Mouse (Mus musculus) MEL (cell line): ENCODE measurements around the gene Xpnpep2. TPM values are rescaled to one million over a fixed set of nuclear protein-coding genes. Genes with fewer than 3 reads are reported as not detected.

Experiments
- DNase-seq: peaks from one replicate; pipeline ENCODE4 v3.0.0; 2011; ENCODE audit warnings: low read depth, low spot score
- H3K27ac ChIP-seq: 2 replicates; pipeline ENCODE4 v1.5.1; 2012; ENCODE audit warnings: low read depth, mild to moderate bottlenecking, control low read depth, low read length, moderate library complexity; ENCODE audit not compliant: control insufficient read depth
- H3K27me3 ChIP-seq, 2 experiments: fragments of 150-350 bp in 1 of 2; sonication (generic) in 1 of 2; 2 replicates each; pipeline ENCODE4 v1.6.1; 2012; ENCODE audit warnings: low read length in 2 of 2, mild to moderate bottlenecking in 2 of 2, improper control_type of control experiment in 1 of 2, moderate library complexity in 1 of 2; ENCODE audit not compliant: insufficient read depth in 2 of 2, control insufficient read depth in 1 of 2
- H3K36me3 ChIP-seq, 2 experiments: 2 replicates each; pipeline ENCODE4 v1.6.1; 2012 to 2014; ENCODE audit warnings: low read length in 2 of 2, improper control_type of control experiment in 1 of 2, inconsistent platforms in 1 of 2, mild to moderate bottlenecking in 1 of 2; ENCODE audit not compliant: insufficient read depth in 2 of 2, control insufficient read depth in 1 of 2
- H3K4me1 ChIP-seq, 2 experiments: fragments of 150-350 bp in 1 of 2; sonication (generic) in 1 of 2; 2 replicates each; pipeline ENCODE4 v1.6.1; 2012; ENCODE audit warnings: low read length in 2 of 2, improper control_type of control experiment in 1 of 2, mild to moderate bottlenecking in 1 of 2; ENCODE audit not compliant: insufficient read depth in 2 of 2, control insufficient read depth in 1 of 2
- H3K4me3 ChIP-seq, 2 experiments: fragments of 150-350 bp in 1 of 2; sonication (generic) in 1 of 2; 2 replicates each; pipeline ENCODE4 v1.5.1; 2012; ENCODE audit warnings: low read depth in 2 of 2, low read length in 2 of 2, mild to moderate bottlenecking in 2 of 2, moderate library complexity in 2 of 2, control low read depth in 1 of 2, improper control_type of control experiment in 1 of 2; ENCODE audit not compliant: control insufficient read depth in 1 of 2, insufficient read depth in 1 of 2
- H3K79me2 ChIP-seq: 2 replicates; pipeline ENCODE4 v1.6.1; 2012; ENCODE audit warnings: mild to moderate bottlenecking, low read length, moderate library complexity; ENCODE audit not compliant: control insufficient read depth, poor library complexity, insufficient read depth
- H3K9ac ChIP-seq: 2 replicates; pipeline ENCODE4 v1.6.1; 2012; ENCODE audit warnings: low read depth, mild to moderate bottlenecking, control low read depth, low read length, moderate library complexity; ENCODE audit not compliant: control insufficient read depth, poor library complexity, severe bottlenecking
- H3K9me3 ChIP-seq: fragments of 150-350 bp; sonication (generic); replicated peaks from 2 replicates; pipeline ENCODE4 v1.6.1; 2012; ENCODE audit warnings: mild to moderate bottlenecking, low read length, improper control_type of control experiment, moderate library complexity; ENCODE audit not compliant: insufficient read depth
- CTCF ChIP-seq, 3 experiments: IDR thresholded peaks in 2 of 3; conservative IDR thresholded peaks in 1 of 3; 2 replicates each; pipeline ENCODE4 v1.5.1; 2011 to 2012; ENCODE audit warnings: low read length in 3 of 3, low read depth in 2 of 3, mild to moderate bottlenecking in 2 of 3, improper control_type of control experiment in 1 of 3, inconsistent platforms in 1 of 3, mixed read lengths in 1 of 3, moderate library complexity in 1 of 3; ENCODE audit not compliant: control insufficient read depth in 1 of 3, insufficient read depth in 1 of 3, poor library complexity in 1 of 3, severe bottlenecking in 1 of 3
- ELF1 ChIP-seq: IDR thresholded peaks from 2 replicates; pipeline ENCODE4 v1.6.1; 2014; ENCODE audit warnings: low read depth, mild to moderate bottlenecking, inconsistent platforms, low read length, improper control_type of control experiment, moderate library complexity
- EP300 ChIP-seq, 2 experiments: IDR thresholded peaks; 2 replicates each; pipeline ENCODE4 v1.6.1; 2011; ENCODE audit warnings: improper control_type of control experiment in 2 of 2, low read length in 2 of 2, low read depth in 1 of 2, mild to moderate bottlenecking in 1 of 2
- ETS1 ChIP-seq: IDR thresholded peaks from 2 replicates; pipeline ENCODE4 v1.6.1; 2012; ENCODE audit warnings: low read depth, mild to moderate bottlenecking, inconsistent platforms, low read length, improper control_type of control experiment, moderate library complexity
- GABPA ChIP-seq: IDR thresholded peaks from 2 replicates; pipeline ENCODE4 v1.6.1; 2012; ENCODE audit warnings: low read depth, mild to moderate bottlenecking, inconsistent platforms, low read length, improper control_type of control experiment, moderate library complexity
- GATA1 ChIP-seq: IDR thresholded peaks from 2 replicates; pipeline ENCODE4 v1.6.1; 2011; ENCODE audit warnings: low read depth, low read length, improper control_type of control experiment
- KAT2A ChIP-seq: conservative IDR thresholded peaks from 2 replicates; pipeline ENCODE4 v1.6.1; 2012; ENCODE audit warnings: low read depth, low read length, improper control_type of control experiment, inconsistent platforms
- MEF2A ChIP-seq: IDR thresholded peaks from 2 replicates; pipeline ENCODE4 v1.6.1; 2014; ENCODE audit warnings: low read depth, mild to moderate bottlenecking, inconsistent platforms, low read length, improper control_type of control experiment; ENCODE audit not compliant: poor library complexity, insufficient replicate concordance, severe bottlenecking; ENCODE audit errors: extremely low read depth
- MYB ChIP-seq: IDR thresholded peaks from 2 replicates; pipeline ENCODE4 v1.6.1; 2011; ENCODE audit warnings: mild to moderate bottlenecking, low read depth, low read length, improper control_type of control experiment
- NELFE ChIP-seq: IDR thresholded peaks from 2 replicates; pipeline ENCODE4 v1.6.1; 2011; ENCODE audit warnings: low read depth, low read length, improper control_type of control experiment
- NRF1 ChIP-seq: IDR thresholded peaks from 2 replicates; pipeline ENCODE4 v1.6.1; 2014; ENCODE audit warnings: low read depth, mild to moderate bottlenecking, inconsistent platforms, low read length, improper control_type of control experiment, moderate library complexity; ENCODE audit not compliant: poor library complexity, insufficient read depth, severe bottlenecking
- POLR2A ChIP-seq, 2 experiments: IDR thresholded peaks; 2 replicates each; pipeline ENCODE4 v1.6.1; 2011 to 2012; ENCODE audit warnings: low read length in 2 of 2, mild to moderate bottlenecking in 2 of 2, control low read depth in 1 of 2, improper control_type of control experiment in 1 of 2, low read depth in 1 of 2, moderate library complexity in 1 of 2; ENCODE audit not compliant: control insufficient read depth in 1 of 2, insufficient read depth in 1 of 2, poor library complexity in 1 of 2
- RAD21 ChIP-seq: IDR thresholded peaks from 2 replicates; pipeline ENCODE4 v1.6.1; 2011; ENCODE audit warnings: mild to moderate bottlenecking, low read depth, low read length, improper control_type of control experiment
- RCOR1 ChIP-seq: IDR thresholded peaks from 2 replicates; pipeline ENCODE4 v1.6.1; 2012; ENCODE audit warnings: low read depth, mild to moderate bottlenecking, inconsistent platforms, low read length, improper control_type of control experiment
- SIN3A ChIP-seq: IDR thresholded peaks from 2 replicates; pipeline ENCODE4 v1.6.1; 2012; ENCODE audit warnings: low read length, improper control_type of control experiment, inconsistent platforms
- SMC3 ChIP-seq: IDR thresholded peaks from 2 replicates; pipeline ENCODE4 v1.6.1; 2011; ENCODE audit warnings: low read depth, low read length, improper control_type of control experiment
- TBP ChIP-seq: IDR thresholded peaks from 2 replicates; pipeline ENCODE4 v1.8.0; 2011; ENCODE audit warnings: low read depth, low read length, improper control_type of control experiment
- UBTF ChIP-seq: IDR thresholded peaks from 2 replicates; pipeline ENCODE4 v1.6.1; 2012; ENCODE audit warnings: low read depth, mild to moderate bottlenecking, inconsistent platforms, low read length, improper control_type of control experiment, moderate library complexity, borderline replicate concordance; ENCODE audit not compliant: insufficient read depth
- USF1 ChIP-seq: IDR thresholded peaks from 2 replicates; pipeline ENCODE4 v1.6.1; 2014; ENCODE audit warnings: low read depth, mild to moderate bottlenecking, inconsistent platforms, low read length, improper control_type of control experiment, moderate library complexity
- ZKSCAN1 ChIP-seq: IDR thresholded peaks from 2 replicates; pipeline ENCODE4 v1.6.1; 2012; ENCODE audit warnings: low read depth, mild to moderate bottlenecking, inconsistent platforms, low read length, improper control_type of control experiment, moderate library complexity
- ZMIZ1 ChIP-seq: IDR thresholded peaks from 2 replicates; pipeline ENCODE4 v1.6.1; 2012; ENCODE audit warnings: low read depth, mild to moderate bottlenecking, inconsistent platforms, low read length, improper control_type of control experiment, moderate library complexity
- polyA plus RNA-seq, 2 experiments: library from polyadenylated mRNA; stranded (reverse) in 1 of 2; unstranded in 1 of 2; fragments of >175 nt in 1 of 2; fragments of >200 nt in 1 of 2; gene quantifications; 2 replicates each; pipeline versions ENCODE4 v1.2.1 to v1.2.4; 2012; ENCODE audit warnings: low replicate concordance in 2 of 2, low read depth in 1 of 2; ENCODE audit not compliant: insufficient read length in 2 of 2, insufficient read depth in 1 of 2, missing spikeins in 1 of 2
- total RNA-seq: library from RNA; depleted of rRNA; stranded (reverse); fragments of 300-350 nt; gene quantifications from 2 replicates; pipeline ENCODE4 v1.2.3, GENCODE M21; 2012

Xpnpep2 gene
- total and polyA plus RNA-seq, 3 experiments, result 0.31 to 1.9 TPM; not detected in 1

DNA sequence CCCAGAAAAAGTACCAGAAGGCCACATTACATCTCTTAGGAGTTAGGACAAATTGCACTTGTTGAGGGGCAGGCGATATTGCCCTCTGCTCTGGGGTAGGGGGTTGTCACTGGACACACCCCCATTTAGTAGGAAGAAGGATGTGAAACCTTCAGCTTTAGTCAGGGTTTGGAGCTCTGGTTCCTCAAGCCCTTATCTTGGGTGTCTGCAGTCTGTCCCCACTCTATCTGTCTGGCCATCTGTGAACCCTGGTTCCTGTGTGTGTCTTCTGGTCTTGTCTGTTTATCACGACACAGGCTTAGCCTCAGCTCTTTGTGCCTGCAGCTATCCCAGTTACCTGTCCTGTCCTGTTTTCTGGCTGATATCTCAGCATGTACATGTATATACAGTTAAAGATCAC lies 44.9 kb downstream of the Xpnpep2 start (continued):
- TF ChIP-seq GABPA (no peak), GATA1 (peak; percentile 97)

DNA sequence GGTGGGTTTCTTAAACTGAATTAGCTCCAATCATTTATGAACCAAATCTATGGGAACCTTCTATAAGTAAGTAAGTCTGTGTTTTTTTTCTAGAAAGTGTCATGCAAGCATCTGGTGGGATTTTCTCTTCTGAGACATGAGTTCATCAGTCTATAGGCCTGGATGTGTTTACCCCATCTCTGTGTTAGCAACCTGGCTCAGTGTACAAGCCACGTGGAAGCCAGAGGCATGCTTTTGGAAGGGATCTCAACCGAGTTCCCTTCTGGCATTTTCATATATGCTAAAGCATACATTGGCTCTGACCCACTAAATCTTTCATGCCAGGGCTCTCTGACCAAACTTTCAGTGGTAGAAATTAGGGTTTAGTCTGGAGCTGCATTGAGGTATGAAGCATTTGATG lies 45.4 kb downstream of the Xpnpep2 start:
- H3K36me3 ChIP-seq, result peaks cover 0 to 26% of the 10 kb centered on the region in 2 experiments; a peak in 2 of 4 replicates
- H3K4me3 ChIP-seq, result no peak overlapping the region
- no peak for TF ChIP-seq NELFE
- no peak for TF ChIP-seq SIN3A
- no peak for TF ChIP-seq TBP
- TF ChIP-seq POLR2A (IDR thresholded peaks at IDR 0.05; ENCODE audit: control insufficient read depth in 1 of 2, insufficient read depth in 1 of 2, low read depth in 1 of 2, low read length in 2 of 2, poor library complexity in 1 of 2), result no peak
- no peak for TF ChIP-seq ETS1
- no peak for TF ChIP-seq GATA1
- no peak for TF ChIP-seq MYB
- no peak for TF ChIP-seq USF1
- no peak for TF ChIP-seq RAD21
- TF ChIP-seq ELF1, result no peak
- no peak for TF ChIP-seq UBTF
- TF ChIP-seq RCOR1, result no peak
- TF ChIP-seq NRF1, result no peak
- no peak for TF ChIP-seq KAT2A
- no peak for TF ChIP-seq ZKSCAN1
- no peak for TF ChIP-seq SMC3
- no peak for TF ChIP-seq CTCF (IDR thresholded peaks at IDR 0.05 in 2 of 3, conservative IDR thresholded peaks at IDR 0.05 in 1 of 3; ENCODE audit: control insufficient read depth in 1 of 3, insufficient read depth in 1 of 3, low read depth in 2 of 3, low read length in 3 of 3, poor library complexity in 1 of 3, severe bottlenecking in 1 of 3)
- TF ChIP-seq MEF2A, result no peak
- TF ChIP-seq ZMIZ1, result no peak
- no peak for TF ChIP-seq EP300 (IDR thresholded peaks at IDR 0.05; ENCODE audit: low read depth in 1 of 2, low read length in 2 of 2)
- H3K27me3 ChIP-seq, result no peaks in the 10 kb centered on the region
- no peak for DNase-seq
- peak overlapping the region; percentile 28 for H3K27ac ChIP-seq
- peaks cover 8 to 41% of the 10 kb centered on the region in 2 experiments for H3K4me1 ChIP-seq
- no peaks in the 10 kb centered on the region for H3K79me2 ChIP-seq
- no peak overlapping the region for H3K9ac ChIP-seq
- H3K9me3 ChIP-seq, result no peaks in the 10 kb centered on the region
